Mouse (Mus musculus): ENCODE results near the gene Xlr3a.
"Not testable (repeated sequence)": the region's sequence is repeated elsewhere in the genome, so short reads cannot be mapped to it uniquely, and the experiment has no call there.

Gene Xlr3a

DNA sequence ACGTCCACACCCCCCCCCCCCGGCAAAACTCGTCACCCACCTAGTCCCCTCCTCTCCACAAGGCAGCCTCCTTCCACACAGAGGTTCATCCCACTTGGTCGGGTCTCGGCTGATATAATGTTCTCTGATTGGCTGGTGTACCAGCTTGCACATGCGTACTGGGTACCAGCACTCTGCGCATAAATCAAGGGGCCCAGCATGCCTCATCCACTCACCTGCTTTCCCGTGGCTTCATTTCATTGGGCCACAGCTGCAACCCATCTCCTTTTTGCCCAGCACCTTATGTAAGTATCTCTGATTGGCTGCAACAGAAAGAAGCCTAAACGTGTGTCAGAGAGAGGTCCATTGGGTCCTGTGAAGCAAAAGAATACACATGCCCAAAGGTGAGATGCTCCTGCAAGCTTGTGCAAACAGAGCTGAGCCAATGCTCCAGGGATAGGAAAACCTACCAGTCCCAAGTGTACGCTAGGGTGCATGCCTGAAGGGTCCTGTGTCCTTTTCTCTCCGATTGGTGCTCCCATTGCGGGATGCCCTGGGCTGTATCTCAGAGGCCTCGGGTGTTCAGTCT lies at the start of gene Xlr3a:
Gene Xlr3a, minus strand, starts transcription at position 155 of the 568 bp plus-strand sequence.
- peak; percentile 1 for DNase-seq

DNA sequence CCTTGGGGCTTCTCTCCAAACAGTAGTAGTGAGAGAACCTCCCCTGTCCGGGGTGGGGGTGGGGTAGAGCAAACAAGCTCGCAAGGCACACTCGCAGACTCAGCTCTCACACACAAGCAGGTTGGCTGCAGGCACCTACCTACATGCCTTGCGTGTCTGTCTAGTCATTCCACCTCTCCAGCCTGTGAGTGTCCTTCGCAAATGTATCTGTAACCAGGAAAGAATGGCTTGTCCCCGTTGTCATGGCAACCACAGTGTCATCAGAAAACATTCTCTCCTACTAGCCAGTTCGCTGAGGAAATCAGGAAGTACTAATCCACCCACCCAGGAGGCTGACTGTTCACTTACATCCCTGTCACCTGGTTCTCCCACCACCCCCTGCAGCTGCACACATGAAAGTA lies 46.3 kb upstream of the Xlr3a start:
- DNase-seq: not testable (repeated sequence)

DNA sequence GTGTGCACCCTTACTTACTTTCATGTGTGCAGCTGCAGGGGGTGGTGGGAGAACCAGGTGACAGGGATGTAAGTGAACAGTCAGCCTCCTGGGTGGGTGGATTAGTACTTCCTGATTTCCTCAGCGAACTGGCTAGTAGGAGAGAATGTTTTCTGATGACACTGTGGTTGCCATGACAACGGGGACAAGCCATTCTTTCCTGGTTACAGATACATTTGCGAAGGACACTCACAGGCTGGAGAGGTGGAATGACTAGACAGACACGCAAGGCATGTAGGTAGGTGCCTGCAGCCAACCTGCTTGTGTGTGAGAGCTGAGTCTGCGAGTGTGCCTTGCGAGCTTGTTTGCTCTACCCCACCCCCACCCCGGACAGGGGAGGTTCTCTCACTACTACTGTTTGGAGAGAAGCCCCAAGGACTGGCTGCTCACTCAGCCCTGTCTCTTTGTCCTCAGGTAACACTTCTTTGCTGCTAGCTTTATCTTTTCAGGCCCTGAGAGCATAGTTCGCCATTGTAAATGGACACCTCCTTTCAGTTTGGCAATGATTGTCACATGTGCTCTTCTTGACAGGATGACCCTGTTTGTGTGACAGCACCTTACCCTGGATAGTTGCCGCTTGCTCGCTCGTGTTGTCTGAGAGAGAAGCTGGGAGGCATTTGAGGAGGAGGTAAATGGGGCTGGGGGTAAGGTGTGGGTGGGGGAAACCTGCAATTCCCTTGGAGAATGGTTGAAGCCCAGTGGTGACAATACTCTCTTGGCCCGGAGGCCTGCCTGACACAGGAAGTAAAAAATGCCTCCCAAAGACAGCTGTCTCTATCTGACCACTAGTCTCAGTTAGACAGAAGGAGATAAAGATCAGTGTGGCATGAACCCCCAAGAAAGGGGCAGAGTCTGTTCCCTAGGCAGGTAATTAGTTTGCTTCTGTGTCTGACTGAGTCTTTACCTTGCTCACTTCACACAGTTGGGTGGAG lies 26.2 kb upstream of the Xlr3a start:
- DNase-seq: not testable (repeated sequence)

DNA sequence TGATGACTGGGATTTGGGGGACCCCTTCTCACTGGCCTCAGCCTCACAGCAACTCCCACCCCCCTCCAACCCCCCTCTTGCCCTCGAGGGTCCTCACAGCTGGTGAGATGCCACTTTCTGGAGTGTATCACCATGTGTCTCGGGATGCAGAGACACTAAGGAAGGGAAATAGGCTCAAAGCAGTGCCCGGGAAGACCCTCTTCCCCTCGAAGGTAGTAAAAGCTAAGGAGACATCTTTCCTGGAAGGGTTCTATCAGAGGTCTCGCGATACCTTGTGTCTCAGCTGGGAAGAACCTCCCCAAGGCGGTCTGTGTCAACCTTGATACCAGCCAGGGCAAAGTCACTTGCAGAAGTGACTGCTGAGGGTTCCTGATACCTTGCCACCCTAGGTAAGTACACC lies 19.9 kb upstream of the Xlr3a start, which contains the start of gene Gm14685:
Gene Gm14685, plus strand, starts transcription at position 301 of the 400 bp plus-strand sequence.
- not testable (repeated sequence) for DNase-seq

DNA sequence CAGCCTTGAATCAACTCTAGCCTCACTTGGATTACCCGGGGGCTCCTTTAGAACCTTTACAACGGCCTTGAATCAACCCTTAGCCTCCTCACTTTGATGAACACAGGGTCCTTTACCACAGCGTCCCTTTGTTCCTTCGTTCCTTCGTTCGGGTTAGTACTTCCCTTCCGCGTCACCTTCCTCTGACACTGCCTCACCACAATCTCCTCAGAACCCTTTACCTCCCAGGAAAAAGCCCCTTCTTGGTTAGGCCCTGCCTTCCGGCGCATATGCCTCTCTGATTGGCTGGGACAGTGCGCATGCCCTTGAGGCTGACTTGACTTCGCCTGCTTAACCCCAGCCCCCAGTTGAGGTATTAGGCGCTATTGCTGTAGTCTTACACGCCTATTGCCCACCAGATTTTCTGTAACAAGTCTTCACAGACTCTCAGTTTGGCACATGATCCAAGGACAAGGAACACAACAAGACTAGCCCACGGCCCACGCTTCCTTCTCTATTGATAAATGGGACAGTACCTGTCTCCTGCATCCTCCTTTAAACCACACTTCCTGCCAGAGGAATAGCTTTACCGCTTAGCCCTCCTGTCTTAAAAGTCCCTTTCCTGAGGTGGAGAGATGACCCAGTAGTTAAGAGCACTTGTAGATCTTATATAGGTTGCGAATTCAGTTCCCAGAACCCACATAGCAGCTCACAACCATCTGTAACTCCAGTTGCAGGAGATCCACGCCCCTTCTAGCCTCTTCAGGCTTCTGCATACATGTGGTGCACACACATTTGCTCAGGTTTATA lies 14.4 kb downstream of the Xlr3a start, which contains the start of gene Xlr4a:
Gene Xlr4a, minus strand, starts transcription at position 212 of the 789 bp plus-strand sequence.
- not testable (repeated sequence) for DNase-seq

DNA sequence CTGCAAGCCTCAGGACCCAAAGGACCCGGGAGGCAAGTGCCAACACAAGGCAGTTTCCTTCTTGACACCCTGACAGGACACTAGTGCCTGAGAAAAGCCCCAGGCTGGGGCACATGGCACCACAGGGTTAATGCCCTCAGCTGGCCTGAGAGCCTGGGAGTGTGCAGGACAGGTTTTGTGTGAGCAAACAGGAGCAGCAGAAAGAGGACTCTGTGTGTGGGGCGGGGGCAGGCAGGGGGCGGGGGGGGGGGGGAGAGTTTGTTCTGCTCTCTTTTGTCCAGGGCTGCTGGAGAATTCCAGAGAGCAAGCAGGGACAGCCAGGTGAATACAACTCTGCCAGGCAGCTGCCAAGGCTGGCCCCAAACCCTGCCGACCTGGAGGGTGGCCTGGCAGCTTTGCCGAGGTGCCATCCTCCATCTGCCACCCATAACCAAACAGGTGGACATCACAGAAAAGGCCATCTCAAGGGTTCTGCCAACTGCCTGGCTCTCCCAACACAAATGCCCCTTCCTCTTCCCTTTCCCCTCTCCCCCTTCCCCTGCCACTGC lies 30.1 kb downstream of the Xlr3a start:
- DNase-seq: not testable (repeated sequence)

DNA sequence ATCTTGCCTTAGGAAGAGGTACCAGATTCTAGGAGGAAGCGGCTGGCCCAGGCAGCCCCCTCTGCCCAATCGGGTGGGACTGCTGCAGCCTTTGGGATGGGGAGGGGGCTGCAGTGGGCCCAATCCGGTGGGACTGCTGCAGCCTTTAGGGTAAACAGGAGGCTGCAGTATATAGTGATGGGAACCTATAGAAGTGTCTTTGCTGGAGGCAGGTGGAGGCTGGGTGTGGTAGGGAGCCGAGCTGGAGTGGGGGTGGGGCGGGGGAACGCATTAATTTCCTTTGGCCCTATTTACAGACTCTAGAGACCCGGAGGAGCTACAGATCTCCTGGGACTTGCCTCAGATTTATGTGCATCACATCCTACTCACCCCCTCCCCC lies 32.5 kb downstream of the Xlr3a start, which contains the start of gene Pnma3:
Gene Pnma3, plus strand, starts transcription at position 373 of the 379 bp plus-strand sequence.
- no peak for DNase-seq

DNA sequence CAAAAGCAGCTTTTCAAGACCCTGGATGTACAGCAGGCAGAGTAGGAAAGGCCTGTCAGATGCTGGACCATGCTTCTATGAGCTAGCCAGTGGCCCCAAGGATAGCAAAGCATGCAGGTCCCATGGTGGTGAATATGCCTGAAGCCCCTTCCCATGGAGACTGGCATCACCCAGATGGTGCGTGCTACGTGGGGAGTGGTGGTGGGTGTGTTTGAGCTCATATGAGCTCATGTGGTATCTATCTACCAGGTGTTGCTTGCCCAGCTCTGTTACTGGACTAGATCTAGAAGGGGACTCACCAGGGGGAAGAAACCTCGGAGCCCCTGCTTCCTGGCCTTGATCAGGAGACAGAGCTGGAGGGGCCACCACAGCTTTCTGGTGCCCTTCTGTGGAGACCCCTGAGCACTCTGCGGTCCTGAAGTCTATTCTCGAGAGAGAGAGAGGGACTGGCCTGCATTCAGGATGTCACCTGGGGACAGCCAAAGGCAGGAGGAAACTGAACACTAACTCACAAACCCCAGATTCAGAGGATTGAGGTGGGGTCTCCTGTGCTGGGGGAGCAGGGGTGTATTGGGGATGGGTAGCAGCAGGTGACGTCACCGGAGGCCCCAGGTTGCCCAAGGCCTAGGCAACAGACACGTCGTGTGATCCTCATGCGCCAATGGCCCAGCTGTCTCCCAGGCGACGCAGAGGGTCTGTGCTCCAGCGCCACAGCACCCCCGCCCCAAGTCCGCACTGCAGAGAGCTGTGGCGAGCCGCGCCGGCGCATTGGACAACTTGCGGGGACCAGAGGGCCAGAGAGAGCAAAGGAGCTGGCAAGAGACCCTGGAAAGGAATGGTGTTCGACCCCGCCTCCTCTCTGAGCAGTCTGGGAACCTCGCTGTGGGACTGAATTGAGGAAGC lies 33.1 kb downstream of the Xlr3a start:
- peak; percentile 62 for DNase-seq

DNA sequence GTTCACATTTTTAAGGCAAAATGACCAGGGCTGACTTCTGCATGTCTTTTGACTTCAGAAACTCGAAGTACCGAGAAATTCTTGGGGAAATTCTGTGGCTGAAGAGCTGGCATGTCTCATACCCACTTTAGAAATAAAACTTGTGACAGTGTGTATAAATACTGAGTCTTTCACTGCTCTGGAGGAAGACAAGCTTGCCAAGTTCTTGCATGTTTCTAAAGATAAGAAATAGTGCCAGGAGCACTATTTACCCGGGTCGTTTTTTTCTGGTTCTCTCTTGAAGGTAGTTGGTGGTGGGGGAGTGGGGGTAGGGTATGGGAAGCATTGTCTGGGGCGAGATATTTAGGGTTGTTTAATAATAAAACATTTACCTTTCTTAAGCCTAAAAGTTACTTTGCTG lies 34.6 kb downstream of the Xlr3a start:
- DNase-seq: no peak

DNA sequence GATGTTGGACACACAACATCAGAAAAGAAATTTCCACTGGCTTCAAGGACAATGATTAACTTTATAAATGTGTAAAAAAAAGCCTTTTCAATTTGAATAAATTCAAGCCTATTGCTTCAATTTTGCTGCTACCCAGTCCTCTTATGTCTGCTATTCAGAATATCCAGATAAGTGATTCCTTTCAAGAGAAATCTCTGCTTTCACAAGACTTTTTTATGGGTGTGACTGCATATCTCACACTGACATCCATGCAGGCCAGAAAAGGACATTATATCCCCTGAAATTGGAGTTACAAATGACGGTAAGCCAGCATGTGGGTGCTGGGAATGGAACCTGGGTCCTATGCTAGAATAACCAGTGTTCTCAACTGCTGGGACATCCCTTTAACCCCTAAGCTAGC lies 35.4 kb downstream of the Xlr3a start:
- no peak for DNase-seq

DNA sequence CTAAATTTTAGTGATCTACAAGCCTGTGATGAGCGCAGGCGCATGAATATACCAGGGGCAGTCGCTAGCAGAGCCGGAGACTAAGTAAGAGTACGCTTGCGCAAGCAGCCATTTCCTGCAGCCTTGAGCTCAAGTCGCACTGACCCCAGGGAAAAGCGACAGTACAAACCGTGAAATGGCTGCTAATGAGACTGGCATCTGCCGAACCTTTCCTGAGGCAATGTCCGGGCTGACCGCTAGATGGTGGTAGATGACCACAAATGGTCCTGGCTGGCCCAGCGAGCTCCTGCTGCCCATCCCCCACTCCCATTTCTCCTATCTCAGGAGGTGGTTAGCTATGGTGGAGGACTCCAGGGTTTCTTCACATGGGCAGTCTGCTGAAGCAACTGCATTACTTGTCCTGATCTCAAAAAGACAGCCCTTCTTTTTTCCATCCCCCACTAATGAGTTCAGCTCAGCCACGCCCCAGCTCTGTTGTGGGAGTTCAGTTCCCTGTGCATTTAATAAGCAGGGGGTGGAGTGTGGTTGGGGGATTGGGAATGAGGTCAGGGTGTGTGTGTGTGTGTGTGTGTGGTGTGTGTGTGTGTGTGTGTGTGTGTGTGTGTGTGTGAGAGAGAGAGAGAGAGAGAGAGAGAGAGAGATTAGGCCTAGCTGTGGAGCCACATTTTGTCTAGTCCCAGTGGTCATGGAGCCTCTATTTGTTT lies 42.9 kb downstream of the Xlr3a start:
- peak; percentile 96 for DNase-seq

DNA sequence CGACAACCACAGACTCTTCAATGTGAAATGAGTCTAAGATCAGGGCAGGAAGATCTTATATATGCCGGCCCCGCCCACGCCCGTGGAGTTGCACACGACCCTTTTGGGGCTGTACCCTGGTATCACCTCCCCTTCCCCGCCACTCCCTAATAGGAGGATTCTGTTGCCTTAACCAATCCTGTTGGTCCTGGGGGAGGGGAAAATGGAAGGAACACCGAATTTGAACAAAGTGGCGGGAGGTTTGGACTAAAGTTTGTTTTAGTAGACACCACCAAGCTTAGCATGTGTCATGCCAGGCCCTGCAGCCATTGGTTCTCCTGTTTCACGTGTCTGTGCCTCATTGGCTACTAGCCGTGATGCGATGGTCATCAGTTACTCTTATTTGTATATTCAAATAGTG lies 57.2 kb downstream of the Xlr3a start:
- no peak for DNase-seq

DNA sequence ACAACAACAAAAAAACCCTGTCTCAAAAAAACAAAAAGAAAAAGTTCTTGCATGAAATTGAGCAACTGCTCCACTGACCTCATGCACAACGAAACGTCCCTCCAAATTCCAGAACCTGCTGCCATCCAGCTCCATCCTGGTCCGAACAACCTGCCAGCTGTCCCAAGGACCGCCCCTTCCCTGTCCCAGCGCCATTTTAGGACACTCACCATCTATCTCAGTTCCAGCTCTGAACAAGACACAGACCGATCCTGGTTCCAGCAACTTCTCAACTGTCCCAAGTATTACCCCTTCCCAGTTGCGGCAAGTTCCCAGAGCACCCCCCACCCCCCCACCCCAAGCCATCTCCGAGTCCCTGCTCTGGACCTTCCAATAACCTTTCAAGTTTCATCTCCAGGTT lies 58.1 kb downstream of the Xlr3a start:
- DNase-seq: no peak

DNA sequence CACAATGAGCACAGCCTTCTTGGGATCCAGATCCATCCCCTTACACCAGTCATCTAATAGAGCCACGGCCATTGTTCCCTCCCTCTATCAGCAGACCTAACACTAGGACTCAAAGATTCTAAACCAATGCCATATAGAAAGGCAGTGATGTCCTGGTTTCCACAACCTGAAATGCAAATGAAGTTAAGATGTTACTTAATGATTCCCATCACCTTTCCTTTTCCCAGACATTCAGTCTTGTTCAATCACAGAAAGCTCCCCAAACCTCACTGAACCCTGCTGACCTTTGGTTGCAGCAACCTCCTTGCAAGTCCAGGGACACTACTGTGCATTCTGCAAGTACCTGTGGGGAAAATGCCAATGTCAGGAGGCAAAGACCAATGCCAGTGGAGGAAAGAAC lies 59.9 kb downstream of the Xlr3a start, which contains the start of gene Pnma5:
Gene Pnma5, minus strand, starts transcription at position 101 of the 400 bp plus-strand sequence.
- DNase-seq: no peak

Measured in retina, postnatal 1 day (tissue).